Mouse (Mus musculus) v-Abl transformed pro-B cells (cell line): ENCODE measurements around the gene Eef1a2.

Experiments used
- in situ Hi-C, 2 experiments: fragments of 400-800 bp; cut with MboI; formaldehyde crosslinking; loops; one replicate each; pipeline ENCODE4 v1.15.1; 2025; ENCODE audit not compliant: unreplicated experiment in 2 of 2

Eef1a2 gene

DNA sequence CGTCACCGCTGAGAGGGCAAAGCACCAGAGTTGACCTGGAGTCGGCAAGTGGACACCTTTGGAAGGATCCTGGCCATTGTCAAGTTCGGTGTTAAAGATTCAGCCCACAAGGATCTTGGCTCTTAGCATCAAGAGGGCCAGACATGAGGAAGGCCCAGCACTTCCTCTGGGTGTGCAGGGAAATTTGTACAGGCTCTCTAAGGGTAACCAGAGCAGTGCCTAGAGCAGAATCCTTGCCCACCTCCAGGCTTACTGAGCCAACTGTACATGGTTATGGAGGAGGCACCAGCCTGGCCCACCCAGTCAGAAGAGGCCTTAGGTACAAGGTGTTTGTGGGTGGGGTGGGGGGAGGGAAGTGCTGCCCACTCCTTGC lies 21.4 kb downstream of the Eef1a2 start:
- in situ Hi-C loops, result no loop called here

DNA sequence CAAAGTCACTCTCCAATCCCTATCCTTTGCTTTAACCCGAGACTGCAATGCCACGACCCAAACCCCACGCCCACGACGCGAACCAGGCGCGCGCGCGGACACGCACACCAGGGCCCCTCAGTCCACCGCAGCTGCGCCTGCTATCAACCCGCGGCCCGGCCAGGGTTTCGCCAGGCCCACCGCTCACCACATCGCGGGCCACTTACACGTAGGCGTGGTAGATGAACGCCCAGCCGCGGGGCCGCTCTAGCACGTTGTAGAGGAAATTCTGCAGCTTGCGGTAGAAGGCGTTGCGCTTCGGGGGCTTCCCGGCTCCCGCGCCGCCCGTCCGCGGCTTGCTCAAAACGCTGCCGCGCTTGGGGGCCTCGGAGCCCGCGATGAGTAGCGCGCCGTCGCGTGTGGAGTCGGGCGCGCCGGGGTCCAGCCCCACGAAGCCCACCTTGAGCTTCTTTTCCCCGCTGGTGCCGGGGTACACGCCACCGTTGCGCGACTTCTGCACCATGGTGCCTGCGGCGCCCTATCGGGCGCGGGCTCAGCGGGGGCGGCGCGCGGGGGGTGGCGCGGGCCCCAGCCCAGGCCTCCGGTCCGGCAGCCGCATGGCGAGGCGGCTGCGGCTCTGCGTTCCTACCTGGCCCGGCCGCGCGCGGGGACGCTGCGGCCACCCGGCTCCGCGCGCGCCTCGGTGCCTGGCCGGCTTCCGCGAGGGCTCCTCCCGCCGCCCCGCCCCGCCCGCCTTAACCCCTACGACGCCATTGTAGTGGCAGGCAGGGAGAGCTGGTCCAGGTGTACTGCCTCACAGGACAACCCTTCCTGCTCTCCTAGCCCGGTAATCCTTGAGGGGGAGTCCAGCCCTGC lies 22.0 kb downstream of the Eef1a2 start, which contains the start of gene Kcnq2:
Gene Kcnq2, minus strand, starts transcription at position 710 of the 855 bp plus-strand sequence.
- in situ Hi-C loops, result no loop called here

DNA sequence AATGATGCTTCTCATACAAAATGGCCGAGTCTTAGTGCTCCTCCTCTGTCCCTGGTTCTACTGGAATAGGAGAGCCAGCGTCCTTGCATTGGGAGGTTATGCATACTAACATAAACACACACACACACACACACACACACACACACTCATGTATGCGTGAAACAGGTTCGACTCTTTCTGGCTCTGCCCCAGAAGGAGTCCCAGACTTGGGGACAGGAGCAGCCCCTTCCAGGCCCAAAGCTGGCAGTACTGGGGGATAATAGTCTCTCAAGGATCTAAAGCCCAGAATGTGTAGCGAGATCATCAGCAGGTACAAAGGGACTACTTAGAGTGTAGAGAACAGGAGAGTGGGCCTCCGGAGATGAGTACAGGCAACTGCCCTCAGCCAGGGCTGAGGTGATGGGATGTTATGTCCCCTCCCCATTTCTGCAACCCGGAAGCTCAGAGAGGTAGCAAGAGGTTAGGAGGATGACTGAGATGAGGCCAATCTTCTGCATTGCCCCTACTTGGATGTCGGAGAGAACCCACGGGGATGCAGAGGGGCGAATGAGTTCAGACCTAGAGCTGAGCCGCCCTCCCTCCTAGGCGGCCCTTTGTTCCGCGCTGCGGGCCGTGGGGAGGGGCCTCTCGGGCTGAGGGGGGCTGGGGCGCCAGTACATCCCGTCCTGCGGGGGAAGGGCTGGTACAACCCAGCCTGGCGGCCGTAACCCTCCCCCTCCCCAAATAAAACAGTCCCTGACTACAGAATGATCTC lies 22.8 kb downstream of the Eef1a2 start:
- in situ Hi-C loops, result no loop called here

DNA sequence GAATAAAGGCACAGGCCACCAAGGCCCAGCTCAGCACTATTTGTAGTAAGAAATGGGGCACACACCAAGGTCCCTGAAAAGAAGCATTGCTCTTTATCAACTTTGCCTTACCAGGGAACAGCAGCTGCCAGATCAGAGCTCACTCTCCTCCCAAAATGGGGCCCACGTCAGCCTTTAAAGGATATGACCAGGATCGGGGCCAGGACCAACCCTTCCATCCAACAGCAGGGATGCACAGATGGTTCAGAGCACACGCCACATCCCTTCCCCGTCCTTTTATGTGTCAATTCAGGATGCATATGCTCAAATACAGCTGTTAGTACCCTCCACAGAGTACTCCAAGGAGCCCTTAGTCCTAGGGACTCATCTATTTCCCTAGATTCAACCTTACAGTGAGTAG lies 26.6 kb downstream of the Eef1a2 start:
- in situ Hi-C loops, result no loop called here

DNA sequence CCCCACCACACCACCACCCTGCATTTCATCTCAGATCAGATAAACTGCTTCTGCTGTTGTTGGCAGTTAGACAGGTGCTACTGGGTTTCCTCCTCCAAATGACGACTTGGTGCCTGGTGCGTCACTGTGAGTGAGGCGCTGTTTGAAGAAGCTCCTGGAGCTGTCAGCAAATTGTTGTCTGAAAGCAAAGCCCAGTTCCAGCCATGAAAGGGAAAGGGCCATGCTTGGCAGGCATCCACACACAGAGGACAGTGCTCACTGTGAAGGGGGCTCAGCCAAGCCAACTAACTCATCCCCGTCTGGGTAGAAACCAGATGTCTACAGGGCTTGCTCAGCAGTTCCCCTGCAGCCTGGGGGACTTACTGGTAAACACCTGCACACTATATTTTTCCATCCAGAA lies 27.9 kb downstream of the Eef1a2 start:
- in situ Hi-C loops, result no loop called here

DNA sequence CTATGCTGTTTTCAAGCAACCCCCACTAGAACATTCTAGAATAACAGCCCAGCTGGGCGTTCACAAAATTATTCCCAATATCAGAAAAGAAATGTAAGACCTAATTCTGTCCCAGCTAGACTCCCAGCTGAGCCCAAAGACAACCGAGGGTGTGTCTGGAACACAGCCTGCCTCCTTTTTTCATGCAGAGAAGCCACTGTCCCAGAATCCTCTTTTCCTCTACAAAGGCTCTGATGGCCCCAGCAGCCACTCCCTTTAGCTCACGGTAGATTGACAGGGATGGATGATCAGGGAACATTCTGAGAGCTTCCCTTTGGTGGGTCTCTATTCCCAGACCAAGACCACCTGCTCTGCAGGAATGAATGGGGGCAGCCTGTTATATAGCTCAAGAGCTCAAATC lies 29.0 kb downstream of the Eef1a2 start:
- in situ Hi-C loops, result no loop called here

DNA sequence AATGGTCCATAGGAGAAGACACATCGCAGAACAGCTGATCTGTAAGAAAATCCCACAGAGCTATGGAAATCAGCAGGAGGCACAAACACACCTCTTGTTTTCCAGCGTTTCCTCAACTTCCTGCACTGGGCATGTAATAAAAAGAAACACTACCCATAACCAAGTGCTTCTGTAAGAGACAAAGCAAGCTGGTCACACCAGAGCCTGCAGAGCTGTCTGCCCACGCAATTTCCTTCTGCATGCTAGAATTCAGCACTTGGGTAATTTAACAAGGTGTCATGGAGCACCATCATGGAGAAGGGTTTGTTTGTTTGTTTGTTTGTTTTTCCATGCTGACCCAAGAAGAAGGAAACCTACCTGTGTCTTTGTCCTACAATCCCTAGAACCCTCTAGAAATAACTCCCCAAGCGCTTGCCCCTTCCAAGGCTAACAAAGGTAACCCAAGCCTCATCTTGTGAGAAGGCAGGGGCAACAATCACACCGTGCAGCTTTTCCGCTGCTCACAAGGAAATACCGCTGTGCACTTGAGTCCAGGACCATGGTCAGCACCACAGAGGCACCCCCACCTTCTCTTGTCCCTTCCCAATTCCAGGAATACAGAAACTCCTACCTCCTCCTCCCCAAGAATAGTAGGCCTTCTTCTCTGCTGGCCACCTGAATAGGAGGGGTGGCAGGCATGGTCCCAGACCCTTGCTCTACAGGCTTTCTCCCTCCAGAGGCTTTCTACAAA lies 30.9 kb downstream of the Eef1a2 start:
- in situ Hi-C loops, result no loop called here

DNA sequence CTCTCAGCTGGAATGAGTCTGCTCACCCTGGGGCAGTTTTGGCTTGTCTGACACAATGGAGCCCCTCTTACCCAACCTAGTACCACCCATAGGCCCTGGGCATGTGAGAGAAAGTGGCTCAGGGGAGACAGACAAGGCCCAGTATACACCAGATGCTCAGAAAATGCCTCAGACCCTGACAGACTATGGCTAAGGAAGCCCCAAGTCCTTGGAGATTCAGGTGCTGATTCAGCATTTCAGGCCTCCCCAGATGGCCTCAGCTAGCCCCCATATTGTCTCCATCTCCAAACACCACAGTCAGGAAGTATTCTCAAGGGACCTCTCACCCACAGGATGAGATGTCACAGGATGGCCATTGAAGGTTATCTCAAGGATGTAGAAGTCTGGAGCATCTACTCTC lies 34.2 kb downstream of the Eef1a2 start:
- in situ Hi-C loops, result no loop called here

DNA sequence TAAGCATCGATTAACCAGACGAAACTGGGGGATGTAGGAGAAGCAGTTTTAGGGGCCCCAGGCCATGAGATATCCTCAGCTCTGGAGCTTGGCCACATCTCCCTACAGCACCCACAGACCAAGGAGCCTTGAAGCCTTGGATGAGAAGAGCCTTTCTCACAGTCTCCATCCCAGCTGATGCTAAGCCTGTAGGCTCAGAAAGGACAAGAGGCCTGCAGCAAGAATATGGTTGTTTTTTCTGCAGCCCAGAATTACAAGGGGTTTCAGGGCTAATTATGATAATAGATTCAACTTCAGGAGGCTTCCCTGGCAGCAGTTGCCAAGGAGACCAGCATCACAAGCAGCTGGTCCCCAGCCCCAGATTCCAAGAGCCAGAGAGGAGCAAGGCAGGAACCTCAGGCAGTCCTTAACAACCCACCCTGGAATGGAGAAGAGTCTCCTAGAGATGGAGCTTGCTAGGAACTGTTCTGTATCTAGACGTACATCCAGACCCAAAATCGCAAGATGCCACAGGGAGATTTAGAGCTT lies 35.8 kb downstream of the Eef1a2 start:
- in situ Hi-C loops, result no loop called here

DNA sequence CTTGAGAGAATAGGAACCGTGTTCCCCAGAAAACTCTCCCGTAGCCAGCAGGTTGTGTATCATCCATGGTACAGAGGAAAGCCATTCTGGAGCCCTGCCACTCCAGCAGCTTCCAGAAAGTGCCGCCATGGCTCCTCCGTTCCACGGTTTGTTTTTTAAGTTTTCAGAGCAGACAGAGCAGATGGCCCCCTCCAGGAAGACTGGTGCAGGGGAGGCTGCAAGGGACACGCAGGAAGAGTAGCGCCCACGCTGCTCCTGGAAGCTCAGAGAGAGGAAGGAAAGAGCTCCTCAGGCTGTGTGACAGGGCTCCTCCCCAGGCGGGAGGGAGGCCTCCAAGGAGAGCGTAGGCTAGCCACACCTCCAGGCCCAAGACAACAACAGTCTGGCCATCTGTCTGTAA lies 36.9 kb downstream of the Eef1a2 start:
- in situ Hi-C loops, result no loop called here

DNA sequence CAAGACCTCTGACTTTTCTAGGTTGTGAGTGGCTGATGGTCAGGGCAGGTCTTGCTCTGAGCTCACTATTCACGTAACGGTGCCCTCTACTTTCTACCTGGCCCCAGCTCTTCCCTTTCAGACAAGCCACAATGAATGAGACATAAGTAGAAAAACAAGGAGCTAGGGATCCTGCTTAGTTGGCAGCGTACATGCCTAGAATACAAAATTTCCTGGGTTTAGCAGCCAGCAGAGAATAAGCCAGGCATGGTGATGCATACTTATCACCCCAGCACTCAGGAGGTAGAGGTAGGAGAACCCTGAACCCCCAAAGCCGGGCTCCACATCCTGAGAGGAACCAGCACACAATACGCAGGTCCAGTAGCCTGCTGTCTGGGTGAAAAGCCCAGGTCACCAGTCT lies 40.4 kb downstream of the Eef1a2 start:
- in situ Hi-C loops, result no loop called here

DNA sequence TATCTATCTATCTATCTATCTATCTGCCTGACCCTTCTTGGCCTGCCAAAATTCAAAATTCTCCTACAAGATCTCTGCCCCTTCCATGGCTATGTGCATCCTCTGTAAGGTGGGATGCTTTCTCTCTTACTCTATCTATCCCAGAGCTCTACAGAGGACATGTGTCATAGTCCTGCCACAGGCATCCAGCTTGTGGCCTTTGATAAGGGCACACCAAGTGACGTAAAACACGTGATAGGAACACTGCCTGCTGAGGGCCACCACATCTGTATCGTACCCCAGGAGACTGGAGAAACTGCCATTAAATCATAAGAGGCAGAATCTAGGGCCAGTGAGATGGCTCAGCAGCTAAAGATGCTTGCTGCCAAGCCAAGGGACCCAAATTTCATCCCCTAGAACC lies 41.4 kb downstream of the Eef1a2 start:
- in situ Hi-C loops, result no loop called here

DNA sequence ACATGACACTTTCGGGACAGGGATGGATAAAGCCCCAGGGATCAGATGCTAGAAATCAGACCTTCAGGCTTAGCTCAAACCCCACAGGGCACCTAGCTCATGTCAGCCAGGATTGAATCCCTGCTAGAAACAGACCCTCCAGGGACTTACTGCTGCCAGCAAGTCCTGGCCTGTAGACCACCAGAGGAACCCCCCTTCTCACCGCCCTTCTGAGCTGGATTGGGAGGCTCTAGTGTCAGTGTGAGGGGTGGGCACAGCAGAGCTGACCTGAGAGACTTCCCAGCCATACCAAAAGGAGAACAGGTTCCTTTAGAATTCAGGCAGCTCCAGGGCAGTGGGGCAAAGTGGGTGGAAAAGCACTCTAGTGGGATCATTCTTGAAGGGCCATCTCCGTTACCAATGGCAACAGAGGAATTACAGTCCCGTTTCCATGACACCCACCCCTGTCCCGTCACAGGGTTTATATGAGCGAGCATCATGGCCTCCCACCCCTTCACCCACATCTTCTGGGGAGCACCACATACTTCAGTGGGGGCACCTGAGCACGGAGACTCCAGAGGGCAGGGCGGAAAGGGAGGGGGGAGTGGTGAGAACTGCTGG lies 43.0 kb downstream of the Eef1a2 start:
- in situ Hi-C loops, result no loop called here

DNA sequence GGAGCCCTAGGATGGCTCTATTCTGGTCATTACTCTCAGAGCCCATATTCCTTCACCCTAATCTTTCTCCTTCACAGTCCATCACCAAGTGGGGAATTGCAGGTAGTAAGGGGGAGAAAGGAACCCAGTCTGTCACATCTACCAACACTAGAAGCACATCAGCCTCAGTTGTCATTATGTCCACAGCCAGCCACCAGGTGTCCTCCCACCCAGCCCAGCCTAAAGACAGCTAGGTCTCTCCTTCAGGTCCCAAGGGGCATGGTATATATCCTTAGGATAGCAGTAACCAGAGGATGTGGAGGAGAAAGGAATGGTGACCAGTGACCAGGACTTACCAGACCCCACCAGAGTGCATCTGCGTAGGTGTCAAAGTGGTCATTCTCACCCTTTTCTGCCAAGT lies 45.1 kb downstream of the Eef1a2 start:
- in situ Hi-C loops, result no loop called here

DNA sequence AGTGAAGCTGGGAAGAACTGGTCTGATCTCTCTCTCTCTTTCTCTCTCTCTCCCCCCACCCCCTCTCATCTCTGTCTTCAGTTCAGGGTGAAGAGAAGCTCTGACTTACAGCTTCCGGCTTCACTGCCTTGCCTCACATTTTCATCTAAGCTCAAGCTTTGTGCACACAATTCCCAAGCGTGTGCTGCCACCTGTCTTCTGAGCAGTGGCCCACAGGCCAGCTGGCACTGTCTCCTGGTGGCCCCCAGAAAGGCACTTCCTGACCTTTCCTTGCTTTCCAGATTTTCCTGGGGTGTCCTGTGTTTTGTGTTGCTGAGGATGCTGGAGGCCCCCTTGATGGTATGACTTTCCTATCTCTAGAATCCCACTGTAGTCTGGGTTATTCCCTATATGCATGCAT lies 52.7 kb downstream of the Eef1a2 start:
- in situ Hi-C loops, result no loop called here

DNA sequence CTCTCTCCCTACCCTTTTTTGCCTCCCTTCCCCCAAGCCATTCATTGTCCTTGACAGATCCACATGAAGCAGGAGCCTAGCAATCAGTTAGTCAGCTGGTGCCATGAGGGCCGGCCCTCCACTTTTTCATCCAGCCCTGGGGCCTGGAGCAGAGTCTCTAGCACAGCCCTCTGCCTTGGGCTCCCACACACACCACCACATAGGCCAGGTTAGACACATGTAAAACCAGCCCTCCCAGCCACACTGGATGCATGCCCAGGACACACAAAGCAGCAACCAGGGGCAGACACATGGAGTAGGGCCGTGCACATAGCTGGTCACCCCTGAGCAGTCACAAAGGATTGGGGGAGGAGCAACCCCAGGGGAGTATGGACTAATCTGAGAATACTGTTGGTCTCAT lies 54.7 kb downstream of the Eef1a2 start:
- in situ Hi-C loops, result no loop called here

DNA sequence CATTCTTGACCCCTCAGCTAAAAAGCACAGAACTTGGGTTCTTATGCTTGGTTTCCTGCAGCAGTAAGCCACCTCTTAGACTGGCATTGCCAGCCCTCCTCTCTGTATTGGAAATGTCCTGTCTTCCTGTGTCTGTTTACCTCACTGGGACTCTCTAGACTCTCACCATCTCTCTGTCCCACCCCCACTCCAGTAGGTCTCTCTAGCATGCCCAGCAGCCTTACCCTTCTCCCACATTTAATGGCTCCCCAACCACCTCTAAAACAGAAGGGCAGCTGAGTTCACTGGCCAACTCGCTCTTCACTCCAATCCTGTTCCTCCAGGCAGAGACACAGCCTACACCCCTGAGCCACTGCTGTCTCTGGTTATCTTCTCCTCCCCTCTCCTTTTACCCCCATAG lies 55.2 kb downstream of the Eef1a2 start:
- in situ Hi-C loops, result no loop called here

DNA sequence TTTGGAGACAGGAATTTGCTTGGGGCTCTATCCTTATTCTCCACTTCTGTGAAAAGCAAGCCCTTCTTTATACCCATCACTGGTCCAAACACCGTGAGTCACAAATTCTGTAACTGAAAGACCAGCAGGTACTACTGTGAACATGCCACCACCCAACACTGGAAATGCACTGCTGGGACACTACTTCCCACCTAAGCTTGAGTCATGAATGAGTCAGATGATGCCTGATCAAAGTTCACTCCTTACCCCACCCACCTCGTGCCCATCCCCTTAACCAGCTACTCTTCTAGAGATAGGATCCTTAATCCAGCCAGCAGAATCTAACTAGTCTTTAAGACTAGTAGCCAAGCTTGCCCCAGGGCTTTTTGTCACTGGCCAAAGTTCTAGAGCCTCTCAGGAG lies 56.7 kb downstream of the Eef1a2 start:
- in situ Hi-C loops, result no loop called here
